Mouse (Mus musculus) WW6 (cell line): ENCODE data around the gene Hunk.

ENCODE experiments used
- DNase-seq: peaks from one replicate; pipeline ENCODE4 v3.0.0-alpha.2; 2013; ENCODE audit warnings: low read depth, low spot score

Hunk gene

DNA sequence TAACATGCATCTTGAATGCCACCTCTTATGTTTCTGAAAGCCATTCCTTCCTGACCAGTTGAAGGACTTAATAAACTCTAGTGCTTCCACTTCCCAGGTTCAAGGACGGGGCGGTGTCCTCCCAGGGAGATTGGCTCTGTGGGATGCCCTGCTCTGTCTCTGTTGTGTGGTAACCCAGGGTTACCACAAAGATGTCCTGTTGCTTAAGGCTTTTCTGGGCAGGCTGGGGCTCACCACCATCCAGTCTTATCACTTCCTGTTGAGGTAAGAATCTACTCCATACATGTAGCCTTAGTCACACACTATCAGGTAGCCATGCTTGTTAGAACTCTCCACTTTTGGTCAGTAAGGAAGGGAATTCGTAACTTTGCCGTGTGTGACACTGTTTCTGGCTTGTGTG lies 49.4 kb downstream of the Hunk start:
- no peak for DNase-seq

- DNase-seq: peak; percentile 90
Measured at GRCm38 (mm10) chr16:90437276-90437675, 51.5 kb downstream of the Hunk start.

DNA sequence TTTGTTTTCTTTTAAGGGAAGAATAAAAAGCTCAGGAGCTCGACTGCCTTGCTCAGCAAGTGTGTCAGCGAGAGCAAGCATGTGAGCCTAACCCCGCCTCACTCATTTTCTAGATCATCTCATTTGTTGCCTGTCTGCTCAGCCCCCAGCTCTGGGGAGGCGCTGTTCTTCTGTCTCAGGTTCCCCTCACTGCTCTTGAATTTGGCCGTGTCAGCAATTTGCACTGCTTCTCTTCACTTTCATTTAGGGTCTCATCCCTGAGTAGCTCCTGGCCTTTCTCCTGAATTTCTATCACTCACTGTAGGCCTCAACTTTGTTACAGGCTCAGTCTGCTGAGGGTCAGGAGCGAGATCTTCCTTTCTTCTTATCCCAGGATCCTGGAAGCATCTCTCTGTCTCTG lies 53.7 kb downstream of the Hunk start:
- DNase-seq: no peak

DNA sequence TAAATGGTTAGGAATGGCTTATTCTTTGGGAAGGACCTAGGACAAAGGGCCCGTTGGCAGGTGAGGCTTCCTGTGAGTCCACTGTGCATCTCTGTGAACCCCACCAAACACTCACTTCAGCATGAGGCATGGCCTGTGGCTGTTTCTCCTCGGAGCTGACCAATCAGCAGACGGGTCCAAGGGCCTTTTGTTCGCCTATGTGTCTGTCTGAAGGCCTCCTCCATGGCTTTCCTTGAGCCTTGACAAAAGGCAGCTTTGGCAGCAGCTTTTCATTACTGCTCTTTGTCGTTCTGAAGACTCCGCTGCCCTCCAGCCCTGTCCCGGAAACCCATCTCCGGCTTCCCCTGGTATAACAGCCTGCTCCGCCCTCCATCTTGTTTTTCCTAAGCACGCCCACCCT lies 54.8 kb downstream of the Hunk start:
- no peak for DNase-seq

DNA sequence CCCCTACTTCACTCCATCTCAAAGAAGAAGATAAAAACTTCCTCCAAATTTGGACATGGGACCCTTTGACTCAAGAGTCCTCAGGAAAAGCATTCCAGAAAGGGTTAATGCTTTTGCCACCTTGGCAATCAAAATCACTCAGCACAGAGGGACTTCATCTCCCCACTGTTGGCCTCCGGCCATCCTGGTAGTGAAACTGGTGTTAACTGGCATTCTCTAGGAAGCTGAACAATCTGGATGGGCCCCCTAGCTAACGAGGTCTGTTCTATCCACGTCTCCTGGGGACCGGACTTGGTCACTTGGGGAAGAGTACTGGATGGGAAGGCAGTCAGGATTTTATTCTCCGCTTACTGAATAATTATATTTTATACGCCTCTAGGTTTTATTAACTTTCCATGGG lies 57.2 kb downstream of the Hunk start:
- no peak for DNase-seq

DNA sequence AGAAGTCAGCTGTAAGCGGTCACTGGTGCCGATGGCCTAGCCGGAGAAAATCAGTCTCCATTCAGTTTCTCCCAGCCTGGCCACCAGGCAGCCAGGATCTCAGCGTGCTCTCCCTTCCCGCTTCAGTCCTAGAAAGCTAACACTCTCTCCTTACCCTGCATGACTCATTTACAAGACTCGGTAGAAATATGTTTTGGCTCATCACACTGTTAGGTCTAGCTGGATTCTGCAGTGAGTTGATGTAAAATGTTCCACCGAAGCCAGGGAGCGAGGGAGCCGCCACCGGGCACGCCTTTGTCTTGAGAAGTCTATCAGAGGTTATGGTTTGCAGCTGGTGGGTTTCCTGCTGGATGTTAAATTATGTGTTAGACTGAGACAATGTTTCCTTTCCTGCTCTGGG lies 67.4 kb downstream of the Hunk start:
- no peak for DNase-seq

- no peak for DNase-seq
Measured at GRCm38 (mm10) chr16:90456495-90457125, 70.8 kb downstream of the Hunk start.

GRCm38 (mm10) chr16:90458899-90459610 lies 73.2 kb downstream of the Hunk start:
- DNase-seq: no peak

- DNase-seq: no peak
Measured at GRCm38 (mm10) chr16:90461304-90461905, 75.6 kb downstream of the Hunk start.

- no peak for DNase-seq
Measured at GRCm38 (mm10) chr16:90462728-90463275, 77.0 kb downstream of the Hunk start.

- DNase-seq: no peak
Measured at GRCm38 (mm10) chr16:90465154-90465553, 79.3 kb downstream of the Hunk start.

DNA sequence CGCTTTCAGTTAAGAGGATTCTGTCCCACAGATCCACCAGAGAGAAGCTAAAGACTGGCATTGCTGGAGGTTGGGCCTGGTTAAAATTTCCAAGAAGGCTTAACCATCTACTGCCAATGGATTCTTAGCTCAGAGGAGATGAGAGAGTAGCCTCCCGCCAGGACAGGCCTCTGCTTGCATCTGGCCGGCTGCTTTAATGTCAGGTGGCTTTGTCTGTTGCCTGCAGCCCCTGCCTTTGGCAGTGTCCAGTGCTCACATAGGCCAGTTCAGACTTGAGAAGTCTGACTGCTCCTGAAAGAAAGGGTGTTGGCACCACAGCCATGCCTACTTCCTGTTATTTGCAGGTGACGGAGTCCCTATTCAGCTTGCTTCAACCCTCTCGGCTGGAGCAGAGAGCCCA lies 82.5 kb downstream of the Hunk start:
- no peak for DNase-seq

GRCm38 (mm10) chr16:90475701-90476229 lies 90.0 kb downstream of the Hunk start:
- no peak for DNase-seq

DNA sequence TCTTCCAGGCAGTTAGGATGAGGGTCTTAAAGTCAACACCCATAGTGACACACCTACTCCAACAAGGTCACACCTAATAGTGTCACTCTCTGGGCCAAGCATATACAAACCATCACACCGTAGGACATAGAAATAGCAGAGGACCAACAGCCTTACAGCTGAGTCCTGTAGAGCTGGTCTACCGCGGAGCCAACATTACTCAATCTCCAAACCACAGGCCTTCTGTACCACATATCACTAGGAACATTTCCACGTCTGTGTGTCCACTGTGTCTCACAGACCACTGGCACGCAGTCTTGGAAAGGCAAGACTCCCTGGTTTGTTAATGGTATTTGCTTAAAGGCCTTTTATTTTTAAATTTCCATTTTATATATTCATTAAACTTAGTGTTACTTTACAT lies 95.8 kb downstream of the Hunk start:
- no peak for DNase-seq

GRCm38 (mm10) chr16:90483341-90483740 lies 97.5 kb downstream of the Hunk start:
- no peak for DNase-seq

DNA sequence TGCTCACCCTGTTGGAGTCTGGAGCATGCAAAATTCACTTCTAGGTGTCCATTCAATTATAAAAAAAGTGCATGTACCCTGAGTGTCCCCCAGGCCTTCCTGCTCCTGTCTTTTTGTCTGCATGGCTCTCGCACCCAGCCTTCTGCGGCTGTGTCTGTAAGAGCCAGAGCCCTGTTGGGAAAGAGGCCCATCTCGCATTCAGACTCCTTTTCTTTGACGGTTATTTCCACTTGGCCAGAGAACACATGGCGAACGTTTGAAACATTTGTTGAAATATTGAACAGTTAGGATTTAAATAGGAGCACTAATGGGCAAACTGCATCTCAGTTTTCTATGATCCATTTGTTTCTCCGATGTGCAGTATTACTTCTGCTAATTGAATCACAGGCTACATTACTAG lies 99.3 kb downstream of the Hunk start:
- no peak for DNase-seq

DNA sequence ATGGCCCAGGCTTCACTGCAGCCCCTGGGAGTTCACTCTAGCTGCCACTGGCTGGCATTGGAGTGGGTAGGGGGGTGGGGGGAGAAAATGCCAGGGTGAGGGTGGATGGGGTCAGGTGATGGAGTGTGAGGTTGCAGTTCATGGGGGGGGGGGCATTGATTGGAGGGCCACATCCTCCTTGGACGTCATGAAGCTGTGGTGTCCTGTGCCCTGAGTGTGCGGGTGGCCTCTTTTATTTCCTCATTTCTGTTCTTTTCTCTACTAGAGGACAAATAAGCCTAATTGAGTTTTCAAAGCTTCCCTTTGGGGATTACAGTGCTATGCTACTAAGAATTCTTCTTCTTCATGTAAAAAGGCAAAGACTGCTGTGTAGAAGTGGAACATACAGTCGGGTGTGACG lies 99.8 kb downstream of the Hunk start:
- no peak for DNase-seq

- no peak for DNase-seq
Measured at GRCm38 (mm10) chr16:90490066-90490465, 104.3 kb downstream of the Hunk start.

GRCm38 (mm10) chr16:90491898-90492499 lies 106.2 kb downstream of the Hunk start:
- DNase-seq: no peak

DNA sequence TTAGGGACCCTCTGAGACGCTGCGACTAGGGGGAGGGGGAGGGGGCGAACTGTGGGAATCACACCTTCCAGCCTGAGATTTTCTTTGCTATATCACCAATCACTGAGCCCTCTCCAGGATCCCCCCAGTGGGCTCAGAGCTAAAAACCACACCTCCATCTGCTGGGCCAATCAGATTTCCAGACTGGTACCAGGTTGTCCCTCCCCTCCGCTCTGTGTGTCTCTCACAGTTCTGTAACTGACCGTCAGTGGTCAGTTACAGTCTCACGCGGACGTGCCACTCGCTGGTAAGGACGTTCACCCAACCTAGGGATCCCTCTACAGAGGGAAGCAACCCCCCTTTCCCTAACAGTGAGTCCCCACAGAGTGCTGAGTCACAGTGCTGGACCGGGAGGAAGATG lies 111.1 kb downstream of the Hunk start:
- no peak for DNase-seq

GRCm38 (mm10) chr16:90497749-90498464 lies 112.1 kb downstream of the Hunk start:
- DNase-seq: no peak

DNA sequence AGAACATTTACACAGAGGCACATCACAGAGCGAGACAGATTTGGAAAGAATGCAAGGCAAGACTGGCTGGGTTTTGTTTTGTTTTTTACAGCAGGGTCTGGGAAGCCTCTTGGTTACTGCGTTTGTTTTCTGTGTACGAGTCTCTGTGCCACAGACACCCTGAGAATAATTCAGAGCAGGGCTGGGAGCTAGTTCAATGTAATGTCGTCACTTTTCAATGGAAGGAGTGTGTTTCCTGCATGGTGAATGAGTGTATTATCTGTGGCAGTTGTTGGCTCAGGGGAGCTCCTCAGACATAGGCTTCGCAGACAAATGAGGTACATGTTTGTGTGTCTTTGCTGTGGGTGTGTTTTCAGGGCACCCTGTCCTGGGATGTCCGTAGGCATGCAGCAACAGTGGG lies 115.0 kb downstream of the Hunk start:
- no peak for DNase-seq
